Mouse (Mus musculus) heart, adult 2 months (tissue): ENCODE measurements at regions not wholly inside any gene's neighbourhood (a gene's known extent, or its start where the extent isn't known, plus 50 kb on each side); places are given as distances from the start of the nearest gene placed in this dataset.

Experiments
- DNase-seq, 2 experiments: peaks; one replicate each; pipeline ENCODE4 v3.0.0; 2021
- H3K27ac ChIP-seq: fragments of 200-600 bp; 2 replicates; pipeline ENCODE4 v1.8.1; 2022
- H3K27me3 ChIP-seq: fragments of 200-500 bp; 2 replicates; pipeline ENCODE4 v1.6.1; 2012; ENCODE audit warnings: mild to moderate bottlenecking, low read length, inconsistent platforms, mixed read lengths; ENCODE audit not compliant: control insufficient read depth, insufficient read depth
- H3K36me3 ChIP-seq: fragments of 200-500 bp; 2 replicates; pipeline ENCODE4 v1.6.1; 2012; ENCODE audit warnings: low read length, inconsistent platforms; ENCODE audit not compliant: control insufficient read depth, insufficient read depth
- H3K4me1 ChIP-seq: fragments of 200-500 bp; 2 replicates; pipeline ENCODE4 v1.6.1; 2011; ENCODE audit warnings: low read length; ENCODE audit not compliant: control insufficient read depth, insufficient read depth
- H3K4me3 ChIP-seq: fragments of 200-600 bp; 2 replicates; pipeline ENCODE4 v1.8.1; 2022
- H3K79me2 ChIP-seq: fragments of 200-500 bp; replicated peaks from 2 replicates; pipeline ENCODE4 v1.6.1; 2012; ENCODE audit warnings: mild to moderate bottlenecking, inconsistent platforms, low read length, moderate library complexity, mixed read lengths; ENCODE audit not compliant: control insufficient read depth, insufficient read depth
- H3K9ac ChIP-seq: fragments of 200-500 bp; 2 replicates; pipeline ENCODE4 v1.6.1; 2012; ENCODE audit warnings: low read depth, mild to moderate bottlenecking, control low read depth, inconsistent platforms, low read length, mixed read lengths
- CTCF ChIP-seq: fragments of 200-600 bp; IDR thresholded peaks from 2 replicates; pipeline ENCODE4 v1.8.1; 2022; ENCODE audit warnings: antibody characterized with exemption, mild to moderate bottlenecking, moderate library complexity
- EP300 ChIP-seq: fragments of 200-500 bp; IDR thresholded peaks from 2 replicates; pipeline ENCODE4 v1.6.1; 2011; ENCODE audit warnings: low read depth, low read length, control low read depth; ENCODE audit not compliant: insufficient read depth
- POLR2A ChIP-seq: fragments of 200-500 bp; IDR thresholded peaks from 2 replicates; pipeline ENCODE4 v1.6.1; 2011; ENCODE audit warnings: mild to moderate bottlenecking, low read depth, low read length, control low read depth; ENCODE audit not compliant: insufficient read depth
- WGBS: fragments of 180-500 bp; shearing (Covaris S2); methylation state at CpG from one replicate; pipeline ENCODE4 v1.1.7; 2018; 5-methylcytosine and 5-hydroxymethylcytosine counted together
- intact Hi-C: fragments of 180-260 bp; cut with DNase I; formaldehyde crosslinking; loops from one replicate; pipeline ENCODE4 v1.15.1; 2025

- Histone ChIP-seq H3K36me3 (no peaks in the 10 kb centered on the region), H3K4me1 (no peaks in the 10 kb centered on the region), H3K9ac (no peak overlapping the region), H3K27me3 (no peaks in the 10 kb centered on the region), H3K27ac (no peak overlapping the region), H3K4me3 (no peak overlapping the region), H3K79me2 (no peaks in the 10 kb centered on the region)
- TF ChIP-seq EP300 (no peak), POLR2A (no peak), CTCF (no peak)
- no peak for DNase-seq
- WGBS = 69% methylated on average over 3 of the region's 3 CpGs
- intact Hi-C loops = no loop called here
Measured at GRCm38 (mm10) chr6:35705587-35705986, 165.9 kb upstream of the Mtpn start.

DNA sequence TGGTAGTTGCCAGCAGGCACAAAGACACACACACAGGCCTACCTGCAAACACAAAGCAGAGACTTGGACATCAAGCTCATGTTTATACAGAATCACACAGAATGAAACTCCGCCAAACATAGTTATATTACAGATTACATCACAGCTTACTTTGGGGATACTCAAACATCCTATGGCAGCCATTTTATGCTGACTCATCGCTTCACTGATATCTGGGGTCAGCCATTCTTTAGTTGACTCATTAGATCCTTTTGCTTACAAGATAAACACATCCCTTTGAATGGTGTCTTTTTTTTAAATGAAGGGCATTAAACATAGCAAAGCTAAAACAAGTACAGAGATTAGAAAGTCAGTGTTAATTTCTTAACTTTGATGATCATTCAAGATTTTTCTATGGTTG lies 127.4 kb upstream of the Mtpn start:
- Histone ChIP-seq H3K79me2 (no peaks in the 10 kb centered on the region), H3K36me3 (no peaks in the 10 kb centered on the region), H3K9ac (no peak overlapping the region), H3K27ac (no peak overlapping the region), H3K4me3 (no peak overlapping the region), H3K27me3 (no peaks in the 10 kb centered on the region), H3K4me1 (no peaks in the 10 kb centered on the region)
- WGBS = 75% methylated on average over 2 of the region's 2 CpGs
- intact Hi-C loops = no loop called here
- no peak for DNase-seq
- TF ChIP-seq CTCF = no peak
- no peak for TF ChIP-seq EP300
- no peak for TF ChIP-seq POLR2A

- intact Hi-C loops = no loop called here
Measured at GRCm38 (mm10) chr6:35651401-35651800, 111.7 kb upstream of the Mtpn start.

GRCm38 (mm10) chr6:35645210-35645609 lies 105.5 kb upstream of the Mtpn start:
- no peaks in the 10 kb centered on the region for H3K27me3 ChIP-seq
- intact Hi-C loops = no loop called here

More at GRCm38 (mm10) chr6:35651401-35651800, 111.7 kb upstream of the Mtpn start:
- no peaks in the 10 kb centered on the region for H3K4me1 ChIP-seq
- TF ChIP-seq POLR2A = no peak
- no peak for TF ChIP-seq EP300
- TF ChIP-seq CTCF = no peak
- H3K36me3 ChIP-seq = no peaks in the 10 kb centered on the region
- no peak overlapping the region for H3K9ac ChIP-seq
- 58% methylated on average over 4 of the region's 4 CpGs for WGBS
- H3K4me3 ChIP-seq = no peak overlapping the region
- no peaks in the 10 kb centered on the region for H3K27me3 ChIP-seq
- no peak for DNase-seq
- H3K27ac ChIP-seq = no peak overlapping the region
- H3K79me2 ChIP-seq = no peaks in the 10 kb centered on the region

GRCm38 (mm10) chr6:35640672-35641071 lies 101.0 kb upstream of the Mtpn start:
- H3K9ac ChIP-seq = no peak overlapping the region
- intact Hi-C loops = no loop called here
- no peak overlapping the region for H3K4me3 ChIP-seq
- no peaks in the 10 kb centered on the region for H3K79me2 ChIP-seq
- H3K36me3 ChIP-seq = no peaks in the 10 kb centered on the region
- no peaks in the 10 kb centered on the region for H3K27me3 ChIP-seq
- H3K27ac ChIP-seq = no peak overlapping the region
- TF ChIP-seq CTCF (no peak), POLR2A (no peak), EP300 (no peak)
- no peak for DNase-seq
- no peaks in the 10 kb centered on the region for H3K4me1 ChIP-seq

More at GRCm38 (mm10) chr6:35645210-35645609, 105.5 kb upstream of the Mtpn start:
- WGBS = 83% methylated on average over 7 of the region's 7 CpGs
- no peak for DNase-seq
- Histone ChIP-seq H3K36me3 (no peaks in the 10 kb centered on the region), H3K9ac (no peak overlapping the region), H3K27ac (no peak overlapping the region), H3K4me3 (no peak overlapping the region), H3K4me1 (no peaks in the 10 kb centered on the region), H3K79me2 (no peaks in the 10 kb centered on the region)
- TF ChIP-seq EP300 = no peak
- no peak for TF ChIP-seq CTCF
- no peak for TF ChIP-seq POLR2A

DNA sequence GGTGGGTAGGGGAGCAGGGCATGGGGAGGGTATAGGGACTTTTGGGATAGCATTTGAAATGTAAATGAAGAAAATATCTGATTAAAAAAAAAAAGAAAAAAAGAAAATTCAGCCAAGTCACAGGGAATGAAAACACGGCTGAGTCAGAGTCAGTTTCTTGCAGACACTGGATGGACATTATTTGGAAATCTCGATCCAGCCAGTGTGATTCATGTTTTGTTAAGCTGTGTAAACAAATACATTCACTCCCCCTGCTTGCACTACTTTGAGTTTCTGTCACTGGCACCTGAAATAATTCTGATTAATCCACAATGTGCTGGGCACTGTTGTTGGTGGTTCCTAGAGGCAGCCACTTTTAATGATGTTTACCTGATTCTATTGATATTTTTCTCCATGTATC lies 68.6 kb upstream of the Mtpn start:
- Histone ChIP-seq H3K27me3 (no peaks in the 10 kb centered on the region), H3K27ac (no peak overlapping the region), H3K4me3 (no peak overlapping the region), H3K4me1 (no peaks in the 10 kb centered on the region; the same call in 1 of the 2 replicates), H3K36me3 (no peaks in the 10 kb centered on the region), H3K79me2 (no peaks in the 10 kb centered on the region), H3K9ac (no peak overlapping the region)
- WGBS = 60% methylated on average over 2 of the region's 2 CpGs
- intact Hi-C loops = no loop called here
- no peak for DNase-seq
- no peak for TF ChIP-seq POLR2A
- no peak for TF ChIP-seq EP300
- TF ChIP-seq CTCF = no peak
